Mouse (Mus musculus): ENCODE data around the gene Olfr95. TPM values are rescaled to one million over a fixed set of nuclear protein-coding genes. Genes with fewer than 3 reads are reported as not detected.
"Not testable (repeated sequence)": the region's sequence is repeated elsewhere in the genome, so short reads cannot be mapped to it uniquely, and the experiment has no call there.

The Olfr95 gene
- total RNA-seq (2015; ENCODE audit: low replicate concordance) (not detected in 2 replicates), total RNA-seq (2017; ENCODE audit: low replicate concordance) (not detected in 2 replicates)

DNA sequence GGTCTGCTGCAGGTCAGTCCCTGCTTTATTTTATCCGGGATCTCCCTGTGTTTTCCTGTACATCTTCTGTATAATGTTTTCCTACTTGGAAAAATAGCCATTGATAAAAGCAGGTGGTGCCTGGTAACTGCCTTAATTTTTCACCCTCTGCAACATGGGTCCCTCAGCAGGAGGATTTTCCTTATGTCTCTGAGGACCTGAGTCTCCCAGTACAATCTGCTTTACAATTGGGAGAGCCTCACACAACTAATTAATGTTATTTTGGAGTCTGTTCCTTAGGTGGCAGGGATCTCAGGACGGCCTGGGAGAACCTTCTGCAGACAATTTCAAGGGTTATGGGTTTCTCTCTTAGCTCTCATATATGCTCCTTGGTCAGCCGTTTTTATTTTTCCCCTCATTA is at the start of gene Olfr95:
Gene Olfr95 (minus strand): TSS at position 101 of the 400 bp plus-strand sequence.
- no peak for ATAC-seq (replicated peaks; ENCODE audit: low FRiP score, poor library complexity, severe bottlenecking)

DNA sequence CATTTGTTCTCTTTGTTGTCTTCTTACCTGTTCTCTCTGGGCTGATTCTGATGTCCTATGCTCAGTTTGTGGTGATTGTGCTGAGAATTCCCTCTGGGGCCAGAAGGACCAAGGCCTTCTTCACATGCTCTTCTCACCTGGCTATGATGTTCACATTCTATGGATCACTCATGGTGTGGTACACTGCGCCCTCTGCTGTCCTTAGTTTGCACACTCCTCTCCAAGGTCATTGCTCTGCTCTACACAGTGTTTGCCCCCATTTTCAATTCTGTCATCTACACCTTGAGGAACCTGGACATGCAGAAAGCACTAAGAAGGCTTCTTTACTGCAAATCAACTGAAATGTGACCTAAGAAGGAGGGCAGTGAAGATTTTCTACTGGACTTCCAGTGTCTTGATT is 37.6 kb upstream of the Olfr95 start:
- ATAC-seq (replicated peaks; ENCODE audit: low FRiP score, poor library complexity, severe bottlenecking), result no peak

- ATAC-seq (replicated peaks; ENCODE audit: low FRiP score, poor library complexity, severe bottlenecking), result no peak
Measured at GRCm38 (mm10) chr17:37249460-37249859, 36.5 kb upstream of the Olfr95 start.

DNA sequence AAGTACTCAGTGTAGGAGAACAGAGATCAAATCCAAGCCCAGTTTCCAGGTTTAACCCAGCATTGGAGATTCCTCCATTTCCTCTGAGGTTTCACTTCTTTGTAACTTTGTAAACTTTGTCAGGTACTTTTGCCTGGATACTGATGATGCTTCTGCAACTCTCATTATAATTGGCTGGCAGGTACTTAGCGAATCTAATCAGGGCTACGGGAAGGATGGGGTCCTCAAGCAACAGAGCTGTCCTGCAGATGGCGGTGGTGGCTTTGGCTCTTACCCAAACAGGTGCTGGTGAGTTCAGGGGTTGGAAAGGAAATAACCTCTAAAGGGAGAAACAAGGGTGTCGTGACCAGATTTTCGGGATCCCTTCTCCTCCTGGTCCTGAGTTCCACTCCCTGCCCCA is 33.8 kb upstream of the Olfr95 start:
- no peak for ATAC-seq (replicated peaks; ENCODE audit: low FRiP score, poor library complexity, severe bottlenecking)

GRCm38 (mm10) chr17:37242198-37242597 is 29.3 kb upstream of the Olfr95 start:
- ATAC-seq (replicated peaks; ENCODE audit: low FRiP score, poor library complexity, severe bottlenecking), result no peak

DNA sequence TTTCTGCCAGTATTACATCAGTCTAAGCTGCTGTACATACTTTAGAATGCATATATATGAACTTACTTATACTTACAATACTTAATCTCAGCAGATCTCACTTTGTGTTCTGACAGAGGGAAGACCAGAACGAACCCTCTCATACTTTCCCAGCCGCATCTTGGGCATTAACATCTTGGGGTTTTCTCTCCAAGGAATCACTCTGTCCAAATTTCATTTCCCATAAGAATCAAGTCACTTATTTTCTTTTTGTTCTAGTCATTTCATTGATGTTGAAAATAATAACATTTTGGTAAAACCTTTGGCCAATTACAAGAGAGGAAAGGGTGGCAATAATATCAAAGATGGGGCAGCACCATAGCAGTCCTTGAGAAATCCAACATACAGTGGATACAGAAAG is 24.3 kb upstream of the Olfr95 start, which contains the start of gene Olfr97:
Gene Olfr97 (minus strand): TSS at position 101 of the 400 bp plus-strand sequence.
- ATAC-seq (replicated peaks; ENCODE audit: low FRiP score, poor library complexity, severe bottlenecking), result not testable (repeated sequence)

GRCm38 (mm10) chr17:37221879-37222278 is 9.0 kb upstream of the Olfr95 start:
- no peak for ATAC-seq (replicated peaks; ENCODE audit: low FRiP score, poor library complexity, severe bottlenecking)

DNA sequence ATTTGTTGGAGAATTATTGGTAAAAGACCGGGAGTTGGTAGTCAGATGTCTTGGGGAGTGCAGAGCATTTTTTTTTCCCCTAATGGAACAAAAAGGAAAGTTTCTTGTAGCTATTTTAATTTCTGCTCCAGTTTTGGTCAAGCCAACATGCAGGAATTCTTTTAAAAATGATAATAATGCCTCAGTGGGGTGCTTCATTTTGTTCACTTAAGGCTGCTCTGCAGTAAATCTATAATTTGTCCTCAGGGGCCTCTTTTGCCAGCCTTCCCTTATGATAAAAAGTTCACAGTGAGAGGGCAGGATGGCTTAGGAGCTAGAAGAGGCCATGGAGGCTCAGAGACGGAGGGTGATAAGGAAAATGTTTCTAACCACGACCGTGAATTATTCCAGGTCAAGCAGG is 6.9 kb upstream of the Olfr95 start, which contains the start of gene Olfr96:
Gene Olfr96 (plus strand): TSS at position 301 of the 400 bp plus-strand sequence.
- no peak for ATAC-seq (replicated peaks; ENCODE audit: low FRiP score, poor library complexity, severe bottlenecking)

- no peak for ATAC-seq (replicated peaks; ENCODE audit: low FRiP score, poor library complexity, severe bottlenecking)
Measured at GRCm38 (mm10) chr17:37218486-37218885, 5.6 kb upstream of the Olfr95 start.

DNA sequence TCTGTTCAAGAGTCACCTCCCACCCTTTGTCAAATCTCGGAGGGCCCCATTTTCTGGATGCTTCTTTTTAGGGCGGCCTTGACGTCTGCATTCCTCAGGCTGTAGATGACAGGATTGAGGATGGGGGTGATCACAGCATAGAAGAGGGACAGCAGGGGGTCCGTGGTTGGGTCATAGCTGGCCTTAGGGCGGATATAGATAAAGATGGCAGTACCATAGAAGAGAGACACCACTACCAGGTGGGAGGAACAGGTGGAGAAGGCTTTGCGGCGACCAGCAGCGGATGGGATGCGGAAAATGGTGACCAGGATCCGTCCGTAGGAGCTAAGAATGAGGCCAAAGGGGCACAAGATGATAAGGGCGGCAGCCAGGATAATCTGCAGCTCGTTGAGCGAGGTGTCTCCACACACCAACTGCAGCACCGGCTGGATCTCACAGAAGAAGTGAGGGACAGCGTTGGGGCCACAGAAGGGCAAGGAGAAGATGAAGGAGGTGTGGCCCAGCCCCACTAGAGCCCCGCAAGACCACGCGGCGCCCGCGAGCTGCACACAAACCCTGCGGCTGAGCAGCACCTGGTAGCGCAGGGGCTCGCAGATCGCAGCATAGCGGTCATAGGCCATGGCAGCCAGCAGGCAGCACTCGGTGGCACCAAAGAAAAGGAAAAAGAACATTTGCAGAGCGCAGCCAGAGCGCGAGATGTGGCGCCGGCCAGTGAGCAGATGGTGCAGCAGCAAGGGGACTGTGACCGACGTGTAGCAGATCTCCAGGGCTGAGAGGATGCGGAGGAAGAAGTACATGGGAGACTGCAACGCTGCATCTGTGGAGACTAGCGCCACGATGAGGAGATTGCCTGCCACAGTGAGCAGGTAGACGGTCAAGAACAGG is 1.8 kb downstream of the Olfr95 start:
- no peak for ATAC-seq (replicated peaks; ENCODE audit: low FRiP score, poor library complexity, severe bottlenecking)

DNA sequence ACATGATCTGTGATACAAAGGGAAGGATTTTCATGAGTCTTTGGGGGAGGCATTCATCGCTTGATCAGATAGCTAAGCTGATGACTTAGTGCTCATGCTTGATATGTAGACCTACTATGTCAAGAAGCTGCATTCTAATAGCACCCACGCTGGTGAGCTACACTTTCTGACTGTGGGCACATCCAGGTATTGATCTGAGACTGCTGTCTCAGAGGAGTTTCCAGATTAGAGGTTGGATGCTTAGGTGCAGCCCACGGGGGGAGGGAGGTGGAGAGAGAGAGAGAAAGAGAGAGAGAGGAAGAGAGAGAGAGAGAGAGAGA is 9.0 kb downstream of the Olfr95 start:
- ATAC-seq (replicated peaks; ENCODE audit: low FRiP score, poor library complexity, severe bottlenecking), result no peak

DNA sequence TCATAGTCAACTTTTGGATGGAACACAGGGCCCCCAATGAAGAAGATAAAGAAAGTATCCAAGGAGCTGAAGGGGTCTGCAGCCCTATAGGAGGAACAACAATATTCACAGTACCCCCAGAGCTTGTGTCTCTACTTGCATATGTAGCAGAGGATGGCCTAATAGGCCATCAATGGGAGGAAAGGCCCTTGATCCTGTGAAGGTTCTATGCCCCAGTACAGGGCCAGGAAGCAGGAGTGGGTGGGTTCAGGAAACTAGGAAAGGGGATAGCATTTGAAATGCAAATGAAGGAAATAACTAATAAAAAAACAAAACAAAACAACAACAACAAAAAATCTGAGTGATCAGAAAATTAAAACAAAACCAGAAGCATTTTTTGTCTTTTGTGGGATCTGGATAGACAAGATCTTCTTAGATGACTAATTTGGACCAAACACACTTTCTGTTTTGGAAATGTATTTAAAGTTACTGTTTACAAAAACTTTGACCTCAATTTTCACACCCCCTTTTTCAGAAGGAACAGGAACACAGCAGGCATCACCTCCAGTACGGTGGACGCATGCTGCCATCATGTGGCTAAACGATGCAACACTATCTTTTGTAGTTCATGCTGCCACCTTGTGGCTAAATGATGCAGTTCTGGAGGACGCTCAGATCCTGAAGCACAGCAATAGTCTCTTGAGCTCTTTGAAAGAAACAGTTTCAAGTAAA is 9.6 kb downstream of the Olfr95 start:
- peak; percentile 73 for ATAC-seq (replicated peaks; ENCODE audit: low FRiP score, poor library complexity, severe bottlenecking)

DNA sequence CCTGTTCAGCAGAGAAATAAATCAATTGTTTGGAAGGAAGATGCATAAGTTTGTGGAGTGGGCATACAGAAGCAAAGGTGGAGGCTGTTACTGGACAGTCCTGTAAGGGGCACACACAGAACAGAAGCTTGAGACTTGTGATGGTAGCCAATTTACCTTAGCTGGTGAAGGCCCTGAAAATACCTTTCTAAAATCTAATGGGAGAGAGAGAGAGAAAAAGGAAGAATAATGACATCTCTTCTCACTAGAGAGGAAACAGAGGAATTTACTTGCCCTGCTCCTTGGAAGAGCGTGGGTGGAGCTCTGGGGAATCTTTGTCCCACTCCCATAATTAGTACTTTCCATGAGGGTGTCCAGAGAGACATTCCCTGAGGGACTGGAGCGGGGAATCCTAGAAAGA is 12.0 kb downstream of the Olfr95 start, which contains the start of gene Olfr94:
Gene Olfr94 (minus strand): TSS at position 101 of the 400 bp plus-strand sequence.
- ATAC-seq (replicated peaks; ENCODE audit: low FRiP score, poor library complexity, severe bottlenecking), result no peak

DNA sequence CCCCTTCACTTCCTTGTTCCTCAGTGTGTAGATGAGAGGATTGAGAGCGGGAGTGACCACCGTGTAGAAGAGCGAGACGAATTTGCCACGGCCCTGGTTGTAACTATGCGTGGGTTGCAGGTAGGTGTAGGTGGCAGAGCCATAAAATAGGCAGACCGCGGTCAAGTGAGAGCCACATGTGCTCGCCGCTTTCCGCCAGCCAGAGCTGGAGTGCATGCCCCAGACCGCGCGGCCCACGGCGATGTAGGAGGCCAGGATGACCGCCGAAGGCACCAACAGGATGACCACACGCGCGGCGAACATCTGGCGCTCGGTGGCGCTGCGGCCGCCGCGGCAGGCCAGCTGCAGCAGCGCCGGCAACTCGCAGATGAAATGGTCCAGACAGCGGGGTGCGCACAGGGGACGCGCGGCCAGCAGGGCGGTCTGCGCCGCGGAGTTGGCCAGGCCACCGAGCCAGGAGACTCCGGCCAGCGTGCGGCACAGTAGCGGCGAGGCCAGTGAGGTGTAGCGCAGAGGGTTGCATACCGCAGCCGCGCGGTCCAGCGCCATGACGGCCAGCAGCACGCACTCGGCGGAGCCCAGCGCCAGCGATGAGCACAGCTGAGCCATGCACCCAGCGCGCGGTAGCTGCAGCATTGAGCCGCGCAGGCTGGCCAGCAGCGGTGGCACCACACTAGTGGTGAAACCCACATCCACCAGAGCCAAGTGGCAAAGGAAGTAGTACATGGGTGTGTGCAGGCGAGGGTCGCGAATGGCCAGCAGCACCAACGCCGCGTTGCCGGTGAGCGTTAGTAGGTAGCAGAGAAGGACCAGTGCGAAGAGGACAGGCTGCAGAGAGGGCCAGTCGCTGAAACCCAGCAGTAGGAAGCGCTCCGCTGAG is 15.8 kb downstream of the Olfr95 start:
- no peak for ATAC-seq (replicated peaks; ENCODE audit: low FRiP score, poor library complexity, severe bottlenecking)

- no peak for ATAC-seq (replicated peaks; ENCODE audit: low FRiP score, poor library complexity, severe bottlenecking)
Measured at GRCm38 (mm10) chr17:37194782-37195181, 18.1 kb downstream of the Olfr95 start.

- no peak for ATAC-seq (replicated peaks; ENCODE audit: low FRiP score, poor library complexity, severe bottlenecking)
Measured at GRCm38 (mm10) chr17:37193656-37194055, 19.3 kb downstream of the Olfr95 start, which contains the start of gene Ubd. Gene Ubd, plus strand, starts transcription at chr17:37193892.

GRCm38 (mm10) chr17:37193032-37193431 is 19.9 kb downstream of the Olfr95 start:
- ATAC-seq (replicated peaks; ENCODE audit: low FRiP score, poor library complexity, severe bottlenecking), result no peak

GRCm38 (mm10) chr17:37190711-37191110 is 22.2 kb downstream of the Olfr95 start:
- no peak for ATAC-seq (replicated peaks; ENCODE audit: low FRiP score, poor library complexity, severe bottlenecking)

GRCm38 (mm10) chr17:37185474-37185873 is 27.4 kb downstream of the Olfr95 start:
- ATAC-seq (replicated peaks; ENCODE audit: low FRiP score, poor library complexity, severe bottlenecking), result no peak

GRCm38 (mm10) chr17:37161394-37161793 is 51.5 kb downstream of the Olfr95 start, which contains the start of gene Olfr93:
Gene Olfr93, minus strand, starts transcription at chr17:37161494.
- no peak for ATAC-seq (replicated peaks; ENCODE audit: low FRiP score, poor library complexity, severe bottlenecking)

Measured in erythroid progenitor cell, adult 5-6 weeks (primary cell).